Mouse (Mus musculus) left cerebral cortex, adult 2 months (tissue): ENCODE measurements around the gene Hist1h2bn. TPM values are rescaled to one million over a fixed set of nuclear protein-coding genes. Genes with fewer than 3 reads are reported as not detected.
"Not testable (repeated sequence)": the region's sequence is repeated elsewhere in the genome, so short reads cannot be mapped to it uniquely, and the experiment has no call there.

Experiments used
- DNase-seq, 2 experiments: peaks; one replicate each; pipeline ENCODE4 v3.0.0; 2021 to 2022; ENCODE audit warnings: low spot score in 2 of 2, mixed read lengths in 1 of 2; ENCODE audit errors: extremely low spot score in 1 of 2
- H3K27ac ChIP-seq: fragments of 200-600 bp; 2 replicates; pipeline ENCODE4 v1.8.1; 2022
- H3K4me3 ChIP-seq: fragments of 200-600 bp; 2 replicates; pipeline ENCODE4 v1.8.1; 2022
- CTCF ChIP-seq: fragments of 200-600 bp; IDR thresholded peaks from 2 replicates; pipeline ENCODE4 v1.8.1; 2022; ENCODE audit warnings: antibody characterized with exemption, mild to moderate bottlenecking, moderate library complexity
- intact Hi-C: fragments of 180-260 bp; cut with DNase I; formaldehyde crosslinking; loops from one replicate; pipeline ENCODE4 v1.15.1; 2025
- total RNA-seq, 2 experiments: library from RNA; stranded (reverse); gene quantifications; 2 replicates each; pipeline ENCODE4 v1.2.3; 2021

The Hist1h2bn gene
- total RNA-seq, 2 experiments from 2014 or later = 8.3 TPM

- DNase-seq = no peak
- Histone ChIP-seq H3K27ac (no peak overlapping the region), H3K4me3 (peak overlapping the region; percentile 38; the same call in 1 of the 2 replicates)
- intact Hi-C loops = loop anchor here (1.0 to 10.0 kb wide), 4 partner anchors 16 to 1964 kb away; partner anchors contain the start of genes Hist1h2ac, Hist1h2bc and Hist1h4d
- no peak for TF ChIP-seq CTCF
Observed at GRCm38 (mm10) chr13:21718381-21719080, 35.4 kb upstream of the Hist1h2bn start.

GRCm38 (mm10) chr13:21721107-21721756, 32.7 kb upstream of the Hist1h2bn start:
- H3K4me3 ChIP-seq = peak overlapping the region; percentile 46
- intact Hi-C loops, DNase-seq, H3K27ac ChIP-seq: not testable (repeated sequence)

- peak within 1 kb of the TSS; percentile 46 for H3K4me3 ChIP-seq
- intact Hi-C loops = loop anchor here (2.0 kb wide), 1 partner anchor 57 kb away; no protein-coding TSS in a partner anchor
- DNase-seq = peak; percentile 56 to 62
- H3K27ac ChIP-seq = not testable (repeated sequence)
Observed at GRCm38 (mm10) chr13:21721757-21722372, 32.1 kb upstream of the Hist1h2bn start, which contains the start of gene Hist1h2bm. Hist1h2bm (plus strand) TSS chr13:21722044.

- DNase-seq = no peak
- Histone ChIP-seq H3K4me3 (peak overlapping the region; percentile 46), H3K27ac (no peak overlapping the region)
- intact Hi-C loops = loop anchor here (2.0 kb wide), 1 partner anchor 56 kb away; no protein-coding TSS in a partner anchor
- TF ChIP-seq CTCF = no peak
Observed at GRCm38 (mm10) chr13:21722373-21722925, 31.5 kb upstream of the Hist1h2bn start.

- TF ChIP-seq CTCF = no peak; the same call in 1 of the 2 replicates
- intact Hi-C loops = loop anchor here (2.0 kb wide), 1 partner anchor 56 kb away; no protein-coding TSS in a partner anchor
- DNase-seq = no peak
- H3K27ac ChIP-seq = no peak overlapping the region
- H3K4me3 ChIP-seq = no peak overlapping the region
Observed at GRCm38 (mm10) chr13:21722993-21723836, 30.7 kb upstream of the Hist1h2bn start.

- no peak for TF ChIP-seq CTCF
- H3K27ac ChIP-seq = no peak overlapping the region
- intact Hi-C loops = no loop called here
Observed at GRCm38 (mm10) chr13:21727948-21728572, 25.9 kb upstream of the Hist1h2bn start.

GRCm38 (mm10) chr13:21729544-21729943, 24.4 kb upstream of the Hist1h2bn start:
- no peak for TF ChIP-seq CTCF
- intact Hi-C loops = no loop called here
- no peak overlapping the region for H3K27ac ChIP-seq
- no peak overlapping the region for H3K4me3 ChIP-seq
- DNase-seq = no peak

More at GRCm38 (mm10) chr13:21727948-21728572, 25.9 kb upstream of the Hist1h2bn start:
- no peak overlapping the region for H3K4me3 ChIP-seq
- no peak for DNase-seq

GRCm38 (mm10) chr13:21733466-21733865, 20.5 kb upstream of the Hist1h2bn start:
- H3K27ac ChIP-seq = no peak overlapping the region
- H3K4me3 ChIP-seq = no peak overlapping the region
- intact Hi-C loops = no loop called here
- no peak; the same call in 1 of the 2 replicates for TF ChIP-seq CTCF
- DNase-seq = no peak

GRCm38 (mm10) chr13:21734010-21734905, 19.7 kb upstream of the Hist1h2bn start:
- DNase-seq = peak; percentile 61 to 66
- Histone ChIP-seq H3K27ac (peak overlapping the region; percentile 63), H3K4me3 (peak overlapping the region; percentile 48)
- intact Hi-C loops = loop anchor here (1.0 kb wide), 2 partner anchors 16 kb away; partner anchors contain the start of gene Hist1h4k
- peak; percentile 89 for TF ChIP-seq CTCF

- H3K27ac ChIP-seq = peak within 1 kb of the TSS; percentile 63
Observed at GRCm38 (mm10) chr13:21734906-21735767, 18.8 kb upstream of the Hist1h2bn start, which contains the start of gene Hist1h4j. Hist1h4j (plus strand) TSS chr13:21735064.

More at GRCm38 (mm10) chr13:21734906-21735767, 18.8 kb upstream of the Hist1h2bn start, which contains the start of gene Hist1h4j:
- peak; percentile 71 for DNase-seq
- peak within 1 kb of the TSS; percentile 48 for H3K4me3 ChIP-seq
- intact Hi-C loops = loop anchor here (1.0 kb wide), 2 partner anchors 15 to 17 kb away; partner anchors contain the start of gene Hist1h4k
